Mouse (Mus musculus): ENCODE data around the gene Gm20806. TPM values are rescaled to one million over a fixed set of nuclear protein-coding genes. Genes with fewer than 3 reads are reported as not detected.

Gene Gm20806
- polyA plus RNA-seq (2017; shearing (Covaris generic)), result not detected

DNA sequence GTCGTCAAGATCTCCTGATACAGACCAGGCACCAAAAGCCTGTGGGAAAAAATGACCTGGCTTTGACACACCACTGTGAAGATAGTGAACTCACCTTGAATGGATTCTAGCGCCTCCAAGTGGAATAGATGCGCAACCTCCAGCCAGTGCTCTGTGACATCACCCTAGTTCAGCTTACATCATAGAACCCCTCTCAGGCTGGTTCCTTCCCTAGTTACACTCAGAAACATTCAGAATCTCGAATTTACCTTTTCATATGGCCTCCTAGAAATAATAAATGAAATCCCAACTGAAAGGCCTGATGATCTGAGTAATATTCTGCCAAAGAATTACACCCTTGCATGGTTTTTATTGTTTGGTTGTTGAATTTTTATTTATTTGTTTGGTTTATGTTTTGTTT is at the start of gene Gm20806:
TSS of gene Gm20806 (minus strand) at position 101 of the 400 bp plus-strand sequence.

All from CD4-positive, CD25-positive, alpha-beta regulatory T cell (primary cell).